Mouse (Mus musculus): ENCODE results near the gene Rcvrn.

Gene Rcvrn

DNA sequence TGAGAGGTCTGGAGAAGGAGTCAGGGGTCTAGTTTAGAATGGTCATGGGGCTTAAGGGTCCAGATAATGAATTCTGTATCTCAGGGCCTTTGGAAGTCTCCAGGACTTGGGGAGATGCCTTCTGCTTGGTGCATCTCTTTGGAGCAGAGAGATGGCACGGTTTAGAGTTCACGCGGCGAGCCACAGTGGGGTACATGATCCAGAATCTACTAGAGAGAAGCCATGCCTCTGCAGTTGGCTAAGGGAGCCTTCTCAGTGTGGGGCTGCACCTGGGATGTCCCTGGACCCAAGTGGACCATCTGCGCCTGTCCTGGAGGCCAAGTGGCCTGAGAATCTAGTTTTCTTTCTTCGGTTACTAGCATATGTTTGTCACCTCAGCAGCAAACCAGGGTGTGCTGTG lies 25.1 kb upstream of the Rcvrn start:
- DNase-seq (ENCODE audit: low spot score) = no peak

DNA sequence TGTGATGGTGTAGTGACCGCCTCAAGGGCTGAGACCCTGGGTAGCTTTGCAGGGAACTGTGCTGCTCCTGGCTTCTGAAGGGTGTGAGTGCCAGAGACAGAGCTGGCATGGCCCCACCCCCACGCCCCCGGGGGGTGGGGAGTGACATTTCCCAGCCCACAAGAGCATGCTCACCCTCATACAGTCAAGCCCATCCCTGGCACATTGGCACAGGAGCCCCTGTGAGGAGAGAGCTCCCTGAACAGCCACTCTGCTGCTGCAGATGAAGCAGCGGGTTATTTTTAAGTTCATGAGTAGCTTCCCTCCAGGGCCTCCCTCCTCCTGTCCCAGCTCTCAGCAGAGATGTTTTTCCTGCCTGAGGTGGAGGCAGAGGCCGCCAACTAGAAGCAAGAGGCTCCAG lies 23.0 kb upstream of the Rcvrn start:
- no peak for DNase-seq (ENCODE audit: low spot score)

DNA sequence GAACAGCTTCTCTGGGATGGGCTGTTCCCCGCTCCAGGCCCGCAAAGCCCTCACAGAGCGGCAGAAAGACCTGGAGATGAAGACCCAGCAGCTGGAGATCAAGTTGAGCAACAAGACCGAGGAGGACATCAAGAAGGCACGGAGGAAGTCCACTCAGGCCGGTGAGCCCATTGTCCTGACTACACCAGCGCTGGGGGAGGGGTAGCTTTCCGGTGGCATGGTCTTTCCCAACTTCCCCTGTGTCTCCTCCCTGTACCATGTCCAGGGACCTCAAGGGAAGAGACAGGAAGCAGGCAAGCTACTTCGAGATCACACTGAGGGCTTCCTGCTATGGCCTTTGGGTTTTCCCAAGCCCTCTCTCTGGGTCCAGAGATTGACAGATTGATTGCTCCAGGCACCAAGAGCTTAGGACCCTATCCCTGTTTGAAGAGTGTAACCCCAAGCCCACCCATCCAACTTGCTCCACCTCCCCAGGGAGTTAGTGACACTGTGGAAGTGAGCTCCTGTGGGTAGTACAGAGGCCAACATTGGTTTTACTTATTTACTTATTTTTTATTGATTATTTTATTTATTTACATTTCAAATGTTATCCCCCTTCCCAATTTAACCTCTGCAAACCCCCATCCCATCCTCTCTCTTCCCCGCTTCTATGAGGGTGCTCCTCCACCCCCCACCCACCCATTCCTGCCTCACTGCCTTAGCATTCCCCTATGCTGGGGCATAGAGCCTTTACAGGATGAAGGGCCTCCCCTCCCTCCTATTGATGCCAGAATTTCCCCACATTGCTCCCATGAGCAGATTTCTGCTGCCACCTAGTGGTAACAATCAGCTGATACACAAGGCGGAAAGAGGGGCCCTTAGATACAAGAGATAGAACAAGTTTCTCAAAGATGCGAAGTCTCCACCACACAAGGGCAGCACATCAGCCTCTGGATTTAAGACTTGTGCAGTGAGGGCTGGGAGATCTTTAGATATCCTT lies 19.3 kb upstream of the Rcvrn start:
- DNase-seq (ENCODE audit: low spot score) = peak; percentile 91

DNA sequence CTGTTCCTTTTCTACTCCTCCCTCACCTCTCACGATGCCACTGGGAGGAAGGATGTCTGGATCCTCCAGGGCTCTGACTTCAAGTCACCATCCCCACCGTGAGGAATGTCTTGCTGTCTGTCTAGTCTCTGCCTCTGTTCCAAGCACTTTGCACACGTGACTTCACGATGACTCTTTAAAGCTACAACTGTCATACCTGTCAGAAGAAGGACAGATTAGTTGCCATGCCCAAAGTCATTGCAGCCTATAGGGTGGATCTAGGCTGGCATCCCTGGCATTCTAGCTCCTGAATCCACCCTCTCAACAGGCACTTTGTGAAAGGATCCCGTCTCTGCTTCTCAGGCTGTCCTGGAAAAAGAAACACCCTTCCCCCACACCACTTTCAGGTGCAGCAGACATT lies 15.8 kb upstream of the Rcvrn start:
- no peak for DNase-seq (ENCODE audit: low spot score)

DNA sequence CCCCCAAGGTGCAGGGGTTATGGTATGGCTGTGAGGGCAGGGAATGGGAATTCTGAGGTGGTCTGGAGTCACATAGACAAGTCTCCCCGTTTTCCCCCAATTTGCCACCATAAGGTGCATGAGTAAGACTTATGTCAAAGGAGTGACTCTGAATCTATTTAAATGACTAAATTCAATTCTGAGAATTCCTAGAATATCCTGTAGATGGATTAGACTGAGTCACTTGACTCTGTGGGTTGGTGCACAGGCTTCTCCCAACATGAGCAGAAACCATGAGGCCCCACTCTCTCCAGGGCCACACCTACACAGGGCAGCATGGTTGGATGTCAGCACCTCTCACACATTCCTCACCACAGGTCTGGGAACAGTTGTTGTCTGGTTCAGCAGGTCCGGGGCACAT lies 15.2 kb upstream of the Rcvrn start:
- DNase-seq (ENCODE audit: low spot score) = no peak

DNA sequence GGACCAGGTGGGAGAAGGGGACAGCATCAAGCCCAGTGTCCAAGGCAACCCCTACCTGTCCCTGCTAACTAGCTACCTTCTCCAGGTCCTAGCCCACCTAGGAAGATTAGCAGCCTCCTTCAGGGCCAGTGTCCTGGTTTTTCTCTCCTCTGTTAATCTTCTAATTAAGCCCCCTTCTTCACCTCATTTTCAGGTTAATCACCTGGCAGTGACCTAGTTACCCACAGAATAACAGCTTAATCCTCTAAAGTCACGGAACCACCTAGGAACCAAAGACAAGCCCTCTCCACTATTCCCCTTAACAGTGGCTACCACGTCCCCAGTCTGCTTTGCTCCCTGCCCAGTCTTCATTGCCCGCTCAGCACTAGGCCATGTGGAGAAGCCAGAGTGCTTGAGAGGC lies 13.3 kb upstream of the Rcvrn start:
- no peak for DNase-seq (ENCODE audit: low spot score)

DNA sequence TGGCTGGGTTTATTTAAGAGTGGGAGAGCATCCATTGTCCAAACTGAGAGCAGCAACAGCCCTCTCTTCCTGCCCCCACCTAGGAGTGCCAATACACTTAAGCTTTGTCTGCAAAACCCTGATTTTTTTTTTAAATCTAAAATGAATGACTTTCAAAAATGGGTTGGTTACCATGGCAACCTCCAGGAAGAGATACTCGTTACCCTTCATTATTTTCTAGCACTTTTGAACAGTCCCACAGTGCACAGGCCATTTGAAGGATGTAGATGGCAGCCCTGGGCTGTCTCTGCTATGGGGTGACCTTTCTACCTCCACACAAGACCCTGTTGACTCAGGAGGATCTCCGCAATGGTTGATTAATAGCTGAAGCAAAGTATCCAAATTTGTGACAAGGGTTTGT lies 9.0 kb upstream of the Rcvrn start:
- no peak for DNase-seq (ENCODE audit: low spot score)

DNA sequence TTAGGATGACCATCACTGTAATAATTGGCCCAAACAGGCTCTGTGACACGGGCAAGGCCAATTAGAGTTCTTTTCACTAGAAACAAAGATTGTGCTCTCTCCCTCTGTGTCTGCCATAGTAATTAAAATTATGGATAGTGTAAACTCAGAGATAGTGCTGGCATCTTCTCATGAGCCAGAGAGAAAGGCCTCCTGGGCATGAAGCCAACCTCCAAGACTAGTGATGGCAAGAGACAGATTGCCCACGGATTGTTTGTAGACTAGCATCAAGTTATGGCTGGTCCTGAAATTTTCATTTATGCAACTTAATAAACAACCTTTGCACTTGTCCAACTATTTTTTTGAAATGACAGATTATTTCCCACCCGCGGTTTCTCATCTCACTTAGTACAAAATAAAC lies 17.9 kb downstream of the Rcvrn start:
- DNase-seq (ENCODE audit: low spot score) = no peak

DNA sequence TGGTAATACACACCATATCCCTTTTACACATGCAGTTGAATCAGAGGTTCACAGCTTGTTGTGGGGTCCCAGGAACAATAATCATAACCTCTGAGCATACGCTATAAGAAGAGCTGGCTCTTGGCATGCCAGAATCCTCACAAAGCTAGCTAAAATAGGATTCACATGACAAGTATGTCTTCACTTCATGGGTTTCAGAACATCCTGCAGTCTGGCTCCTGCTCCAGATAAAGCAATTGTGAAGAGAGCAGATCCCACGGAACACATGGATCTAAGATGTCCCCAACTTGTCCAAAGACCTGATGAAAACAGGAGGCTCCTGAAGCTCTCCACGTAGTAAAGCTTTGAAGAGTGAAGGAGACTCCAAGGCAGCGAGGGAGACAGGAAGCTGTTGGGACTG lies 20.3 kb downstream of the Rcvrn start:
- no peak for DNase-seq (ENCODE audit: low spot score)

DNA sequence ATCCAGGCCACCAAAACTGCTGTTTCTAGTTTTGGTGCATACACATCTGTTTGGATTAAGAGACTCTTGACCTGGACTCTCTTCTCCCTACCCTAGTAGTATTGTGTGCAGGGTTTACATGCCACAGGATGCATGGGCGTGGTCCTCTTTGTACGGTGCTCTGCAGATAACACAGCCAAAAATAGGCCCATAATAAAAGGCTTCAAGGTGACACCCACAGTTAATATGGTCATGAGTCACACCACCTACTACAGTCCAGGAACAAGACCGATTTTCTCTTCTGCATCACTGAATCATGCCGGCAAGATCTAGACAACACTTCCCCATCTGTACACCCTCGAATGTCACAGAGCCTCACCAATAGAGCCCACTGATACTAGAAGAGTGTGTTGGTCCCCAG lies 26.4 kb downstream of the Rcvrn start:
- no peak for DNase-seq (ENCODE audit: low spot score)

DNA sequence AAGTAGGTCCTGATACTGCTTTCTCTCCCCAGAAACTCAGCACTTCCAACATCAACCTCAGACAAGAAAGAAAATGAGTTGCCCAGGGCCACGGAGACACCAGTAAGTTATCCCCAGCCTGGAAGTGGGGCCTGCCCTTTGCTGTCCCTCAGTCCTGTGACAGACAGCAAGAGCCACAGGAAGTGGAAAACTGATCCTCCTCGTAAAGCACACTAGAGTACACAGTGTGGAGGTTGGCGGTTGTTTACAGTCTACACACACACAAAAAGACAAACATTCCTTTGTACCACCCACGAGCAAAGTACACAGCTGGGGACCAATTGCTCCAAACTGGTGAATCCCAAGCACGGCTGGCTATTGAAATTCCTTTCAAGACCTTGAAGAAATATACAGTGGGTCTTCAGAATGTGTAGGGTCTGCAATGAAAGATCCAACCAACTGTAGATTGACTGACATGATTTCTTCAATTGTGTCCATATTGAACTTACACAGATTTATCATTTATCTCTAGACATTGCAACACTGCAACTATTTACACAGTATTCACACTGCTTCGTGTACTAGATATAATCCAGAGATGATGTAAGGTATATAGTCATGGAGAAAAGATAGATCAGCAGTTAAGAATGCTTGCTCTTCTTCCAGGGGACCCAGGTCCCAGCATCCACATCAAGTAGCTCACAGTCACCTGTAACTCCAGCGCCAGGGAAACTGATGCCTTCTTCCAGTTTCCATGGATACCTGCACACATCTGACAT lies 27.5 kb downstream of the Rcvrn start:
- peak; percentile 2 for DNase-seq (ENCODE audit: low spot score)

DNA sequence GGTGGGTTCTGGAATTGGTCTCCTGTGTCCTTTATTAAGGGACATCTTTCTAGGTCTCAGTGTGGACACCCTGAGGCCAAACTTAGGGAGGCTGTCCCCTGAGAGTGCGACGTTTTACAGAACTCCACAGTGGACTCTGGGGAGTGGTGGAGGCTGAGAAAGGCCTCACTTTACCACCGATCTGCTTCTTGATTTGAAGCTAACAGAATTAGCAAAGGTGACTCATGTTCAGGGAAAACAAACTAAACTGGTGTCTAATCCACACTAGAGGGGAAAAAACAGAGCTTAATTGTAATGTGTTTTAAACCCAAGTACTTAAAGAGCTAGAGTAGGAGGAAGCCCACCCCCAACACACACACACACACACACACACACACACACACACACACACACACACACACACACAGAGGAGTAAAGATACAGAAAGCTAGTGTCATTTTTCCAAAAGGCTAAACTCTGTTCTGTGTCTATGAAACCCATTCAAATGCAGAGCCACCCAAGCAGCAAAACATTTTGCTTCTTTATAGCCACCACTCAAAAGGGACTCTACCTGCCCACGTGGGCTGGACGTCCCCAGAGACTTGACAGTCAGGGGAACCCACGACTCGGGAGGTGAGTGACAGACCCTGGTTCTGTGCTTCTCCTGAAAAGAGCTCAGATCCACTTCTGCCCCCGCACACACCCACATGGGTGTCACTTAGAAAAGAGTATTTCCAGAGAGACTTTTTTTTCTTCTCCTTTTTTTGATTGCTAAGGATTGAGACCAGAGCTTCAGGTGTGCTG lies 28.3 kb downstream of the Rcvrn start:
- DNase-seq (ENCODE audit: low spot score) = no peak

DNA sequence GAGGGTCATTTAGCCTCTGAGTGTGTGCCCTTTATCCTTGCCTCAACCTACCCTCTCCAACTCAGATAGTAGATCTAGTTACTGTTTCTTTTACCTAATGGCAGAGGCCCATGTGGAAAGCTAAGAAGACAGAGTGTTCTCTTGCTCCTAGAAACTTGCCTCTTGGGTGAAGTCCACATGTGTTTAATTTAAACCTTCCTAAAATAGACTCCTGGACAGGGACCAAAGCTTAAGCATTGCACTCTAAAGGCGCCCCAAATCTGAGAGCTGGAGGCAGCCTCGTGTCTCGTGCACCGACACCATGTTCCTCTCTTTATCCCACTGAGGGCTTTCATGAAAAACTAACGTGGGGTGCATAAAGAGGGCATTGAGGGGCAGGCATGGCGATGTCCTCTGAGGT lies 32.0 kb downstream of the Rcvrn start:
- DNase-seq (ENCODE audit: low spot score) = no peak

DNA sequence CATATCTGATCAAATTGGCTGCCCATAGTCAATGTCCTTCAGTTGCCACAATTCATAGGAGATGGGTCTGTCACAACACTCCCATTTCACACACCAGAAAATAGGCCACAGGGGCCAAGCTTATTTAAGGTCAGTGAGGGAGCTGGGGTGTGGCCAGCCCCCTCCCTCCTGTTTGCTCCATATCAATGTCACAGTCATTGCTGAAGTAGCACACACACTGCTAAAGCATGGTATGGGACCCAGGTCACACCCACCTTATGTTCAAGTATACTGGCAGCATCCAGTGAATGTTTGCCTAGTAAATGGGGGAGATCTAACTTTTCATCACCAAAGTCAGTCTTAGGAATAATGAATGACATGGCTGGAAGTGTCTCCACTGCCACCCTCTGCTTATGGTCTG lies 33.6 kb downstream of the Rcvrn start:
- DNase-seq (ENCODE audit: low spot score) = no peak

DNA sequence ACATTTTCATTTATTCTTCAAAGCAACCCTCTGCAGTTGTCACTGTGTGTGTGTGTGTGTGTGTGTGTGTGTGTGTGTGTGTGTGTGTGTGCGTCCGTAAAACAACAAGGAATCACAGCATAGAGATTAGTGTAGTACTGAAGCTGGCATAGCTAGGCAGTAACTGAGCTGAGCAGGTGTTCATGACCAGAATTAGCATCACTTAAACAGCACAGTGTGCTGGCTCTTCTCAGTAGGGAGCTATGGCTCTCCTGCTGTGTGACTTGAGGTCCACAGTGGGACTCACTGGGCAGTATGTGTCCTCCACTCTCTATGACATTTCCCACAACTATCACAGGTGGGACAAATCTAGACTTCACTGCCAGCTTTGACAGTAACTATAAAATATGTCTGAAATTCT lies 35.9 kb downstream of the Rcvrn start:
- DNase-seq (ENCODE audit: low spot score) = no peak

DNA sequence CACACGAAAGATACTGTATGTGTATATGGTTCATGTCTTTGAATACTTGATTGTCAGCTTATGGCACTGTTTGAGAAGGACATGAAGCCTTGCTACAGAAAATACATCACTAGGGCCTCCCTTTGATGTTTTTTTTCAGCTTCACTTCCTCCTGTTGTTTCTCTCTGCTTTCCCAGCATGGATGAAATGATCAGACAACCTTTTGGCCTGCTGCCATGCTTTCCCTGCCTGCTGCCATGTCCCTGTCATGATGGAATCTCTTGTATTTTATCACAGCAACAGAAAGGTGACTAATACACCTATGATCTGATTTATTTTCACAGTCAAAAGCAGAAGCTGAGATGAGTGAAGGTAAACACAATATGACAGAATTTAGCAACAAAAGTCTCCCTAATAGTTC lies 38.6 kb downstream of the Rcvrn start:
- no peak for DNase-seq (ENCODE audit: low spot score)

DNA sequence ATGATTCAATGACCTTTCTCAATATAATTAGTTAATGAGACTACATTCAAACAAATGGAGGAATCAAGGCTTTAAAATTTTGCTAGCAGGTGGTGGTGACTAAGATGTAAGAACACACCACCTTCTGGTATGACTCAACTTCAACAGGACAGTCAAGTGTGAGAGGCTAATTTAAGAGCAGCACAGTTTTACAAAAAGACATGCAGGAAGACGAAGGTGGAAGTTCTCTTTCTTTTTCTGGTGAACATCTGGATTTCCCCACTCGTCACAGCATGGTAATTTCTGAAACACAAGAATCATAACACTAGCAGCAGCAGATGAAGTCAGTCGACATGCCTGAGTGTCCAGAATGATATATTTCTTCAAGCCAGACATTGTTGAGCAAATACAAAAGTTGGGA lies 39.5 kb downstream of the Rcvrn start:
- no peak for DNase-seq (ENCODE audit: low spot score)

DNA sequence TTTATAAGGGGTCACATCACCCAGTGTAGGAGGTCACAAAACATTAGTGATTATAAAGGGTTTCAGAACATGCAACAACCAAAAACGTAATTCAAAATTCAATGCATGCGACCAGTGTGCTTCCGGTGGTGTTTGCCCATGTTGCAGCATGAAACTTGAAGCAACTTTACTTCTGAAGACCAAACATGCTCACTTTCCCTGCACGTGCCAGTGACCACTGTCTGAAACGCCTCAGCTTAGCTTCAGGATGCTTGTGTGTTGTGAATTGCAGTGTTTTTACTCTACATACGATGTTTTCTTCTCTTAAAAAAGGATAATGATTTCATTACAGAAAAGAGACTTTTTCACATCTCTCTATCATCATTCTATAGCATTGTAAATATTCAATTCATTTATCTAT lies 43.2 kb downstream of the Rcvrn start:
- no peak for DNase-seq (ENCODE audit: low spot score)

DNA sequence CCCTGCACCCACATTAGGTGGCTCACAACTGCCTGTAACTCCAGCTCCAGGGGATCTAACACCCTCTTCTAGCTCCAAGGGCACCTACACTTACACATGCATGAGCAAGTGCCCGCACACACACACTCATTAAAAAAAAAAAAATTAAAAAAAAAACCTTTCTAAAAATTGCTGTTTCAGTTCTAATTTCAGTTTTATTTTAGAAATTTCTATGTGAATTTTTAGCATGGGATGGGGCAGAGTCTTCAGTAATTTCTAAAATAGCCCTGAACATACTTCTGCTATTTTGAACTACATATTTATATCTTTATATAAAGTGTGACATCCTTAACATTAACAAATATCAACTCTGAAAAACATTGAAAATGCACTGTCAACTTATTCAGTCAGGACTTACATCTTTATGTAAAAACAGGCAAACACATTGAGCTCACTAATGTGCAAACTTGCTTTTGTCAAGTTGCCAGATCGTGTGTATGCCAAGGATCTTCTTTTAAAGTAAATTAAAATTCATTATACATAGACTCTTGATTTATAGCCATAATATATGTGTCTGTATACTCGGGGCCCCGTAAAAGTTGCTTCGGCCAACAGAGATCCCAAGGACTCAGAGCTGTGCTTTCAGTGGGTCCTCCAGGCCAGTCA lies 43.8 kb downstream of the Rcvrn start:
- no peak for DNase-seq (ENCODE audit: low spot score)

DNA sequence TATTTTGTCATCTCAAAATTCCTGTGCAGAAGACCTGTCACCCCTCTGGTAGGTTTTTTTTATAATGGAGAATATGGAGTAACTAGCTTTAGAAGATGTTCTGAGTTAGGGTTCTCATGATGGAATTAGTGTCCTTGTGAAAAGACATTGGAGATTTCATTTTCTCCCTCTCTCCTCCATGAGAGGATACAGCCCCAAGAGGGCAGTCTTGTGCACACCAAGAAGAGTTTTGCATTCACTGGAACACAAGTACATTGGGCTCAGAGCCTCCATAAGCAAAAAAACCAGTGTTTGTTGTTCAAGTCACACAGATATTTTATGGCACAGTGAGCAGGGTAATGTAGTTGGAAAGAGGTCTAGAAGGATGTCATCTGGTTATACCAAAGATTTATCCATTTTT lies 46.4 kb downstream of the Rcvrn start:
- no peak for DNase-seq (ENCODE audit: low spot score)

Data from embryo, embryonic 10.5 days (tissue).